Mouse (Mus musculus) lung, postnatal 14 days (tissue): ENCODE measurements at regions not wholly inside any gene's neighbourhood (a gene's known extent, or its start where the extent isn't known, plus 50 kb on each side); places are given as distances from the start of the nearest gene placed in this dataset.
"Not testable (repeated sequence)": the region's sequence is repeated elsewhere in the genome, so short reads cannot be mapped to it uniquely, and the experiment has no call there.

Experiments
- DNase-seq: peaks from one replicate; pipeline ENCODE4 v3.0.0; 2021

GRCm38 (mm10) chr3:21760516-21761218 lies 315.8 kb upstream of the Tbl1xr1 start:
- no peak for DNase-seq

GRCm38 (mm10) chr3:21761219-21761600 lies 315.2 kb upstream of the Tbl1xr1 start:
- DNase-seq, result no peak

- peak; percentile 28 for DNase-seq
Observed at GRCm38 (mm10) chr3:21761909-21762308, 314.5 kb upstream of the Tbl1xr1 start.

- no peak for DNase-seq
Observed at GRCm38 (mm10) chr3:21768081-21768480, 308.4 kb upstream of the Tbl1xr1 start.

- peak; percentile 11 for DNase-seq
Observed at GRCm38 (mm10) chr3:21769920-21770547, 306.4 kb upstream of the Tbl1xr1 start.

- DNase-seq, result no peak
Observed at GRCm38 (mm10) chr3:21771752-21772298, 304.6 kb upstream of the Tbl1xr1 start.

- DNase-seq, result no peak
Observed at GRCm38 (mm10) chr3:21774172-21774842, 302.1 kb upstream of the Tbl1xr1 start.

- no peak for DNase-seq
Observed at GRCm38 (mm10) chr3:21778789-21779188, 297.7 kb upstream of the Tbl1xr1 start.

GRCm38 (mm10) chr3:21791983-21792631 lies 284.3 kb upstream of the Tbl1xr1 start:
- no peak for DNase-seq

- no peak for DNase-seq
Observed at GRCm38 (mm10) chr3:21798139-21798538, 278.3 kb upstream of the Tbl1xr1 start.

- not testable (repeated sequence) for DNase-seq
Observed at GRCm38 (mm10) chr3:21803886-21804285, 272.6 kb upstream of the Tbl1xr1 start.

- DNase-seq, result no peak
Observed at GRCm38 (mm10) chr3:21806494-21807157, 269.8 kb upstream of the Tbl1xr1 start.

- no peak for DNase-seq
Observed at GRCm38 (mm10) chr3:21808539-21808938, 267.9 kb upstream of the Tbl1xr1 start.

GRCm38 (mm10) chr3:21809769-21810470 lies 266.5 kb upstream of the Tbl1xr1 start:
- no peak for DNase-seq

- no peak for DNase-seq
Observed at GRCm38 (mm10) chr3:21813401-21813800, 263.1 kb upstream of the Tbl1xr1 start.

- DNase-seq, result peak; percentile 59
Observed at GRCm38 (mm10) chr3:21816968-21817858, 259.2 kb upstream of the Tbl1xr1 start.

- DNase-seq, result no peak
Observed at GRCm38 (mm10) chr3:21819030-21819429, 257.4 kb upstream of the Tbl1xr1 start.

- peak; percentile 15 for DNase-seq
Observed at GRCm38 (mm10) chr3:21820051-21820598, 256.3 kb upstream of the Tbl1xr1 start.

- no peak for DNase-seq
Observed at GRCm38 (mm10) chr3:21822675-21823074, 253.8 kb upstream of the Tbl1xr1 start.

- DNase-seq, result no peak
Observed at GRCm38 (mm10) chr3:21823331-21823730, 253.1 kb upstream of the Tbl1xr1 start.
